Mouse (Mus musculus) ES-Bruce4 (cell line): ENCODE measurements around the gene Enkur.

Experiments
- CTCF ChIP-seq: IDR thresholded peaks from one replicate; pipeline ENCODE4 v1.8.1; 2011; ENCODE audit warnings: low read depth, low read length
- EP300 ChIP-seq: IDR thresholded peaks from 2 replicates; pipeline ENCODE4 v1.6.1; 2011; ENCODE audit warnings: low read depth, low read length; ENCODE audit not compliant: insufficient read depth
- POLR2A ChIP-seq: IDR thresholded peaks from one replicate; pipeline ENCODE4 v1.8.1; 2011; ENCODE audit warnings: low read length; ENCODE audit not compliant: insufficient read depth

GRCm38 (mm10) chr2:21211361-21211760, 6.2 kb upstream of the Enkur start:
- TF ChIP-seq CTCF: no peak
- no peak for TF ChIP-seq EP300
- no peak for TF ChIP-seq POLR2A
